Mouse (Mus musculus) thymus, postnatal 10 days (tissue): ENCODE results near the gene Ap1g1.
"Not testable (repeated sequence)": the region's sequence is repeated elsewhere in the genome, so short reads cannot be mapped to it uniquely, and the experiment has no call there.

Experiments used
- DNase-seq, 2 experiments: peaks; one replicate each; pipeline ENCODE4 v3.0.0; 2021; ENCODE audit warnings: low spot score in 2 of 2

The Ap1g1 gene

DNA sequence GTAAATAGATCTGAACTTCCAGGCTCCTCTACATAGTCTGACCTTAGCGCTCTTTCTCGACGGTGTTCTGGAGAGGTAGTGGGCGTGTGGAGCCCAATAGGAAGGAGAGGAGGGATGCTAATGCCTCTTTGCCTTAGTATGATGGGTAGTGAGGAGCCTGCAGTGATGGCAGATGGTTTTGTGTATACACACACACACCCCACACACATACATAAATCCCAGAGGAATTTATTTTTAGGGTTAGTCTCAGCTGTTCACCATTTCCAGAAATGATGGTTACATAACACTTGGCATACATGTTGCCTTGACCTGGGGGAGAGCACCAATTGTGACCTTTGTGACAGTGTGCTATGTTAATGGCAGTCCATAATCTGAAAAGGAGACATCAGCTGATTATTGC is 87.2 kb downstream of the Ap1g1 start:
- no peak for DNase-seq

DNA sequence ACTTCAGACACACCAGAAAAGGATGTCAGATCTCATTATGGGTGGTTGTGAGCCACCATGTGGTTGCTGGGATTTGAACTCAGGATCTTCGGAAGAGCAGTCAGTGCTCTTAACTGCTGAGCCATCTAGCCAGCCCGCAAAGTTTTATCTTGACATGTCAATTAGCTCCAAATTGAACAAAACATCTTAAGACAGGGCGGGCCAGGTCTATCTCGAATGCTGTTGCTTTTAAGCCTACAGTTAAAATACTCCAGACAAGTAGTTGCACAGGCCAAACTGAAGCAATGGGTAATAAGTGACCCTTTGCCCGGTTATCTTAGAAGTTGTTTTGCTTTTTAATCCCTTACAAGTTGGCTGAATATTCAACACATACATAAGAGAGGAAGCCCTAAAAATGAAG is 88.3 kb downstream of the Ap1g1 start:
- DNase-seq: no peak

DNA sequence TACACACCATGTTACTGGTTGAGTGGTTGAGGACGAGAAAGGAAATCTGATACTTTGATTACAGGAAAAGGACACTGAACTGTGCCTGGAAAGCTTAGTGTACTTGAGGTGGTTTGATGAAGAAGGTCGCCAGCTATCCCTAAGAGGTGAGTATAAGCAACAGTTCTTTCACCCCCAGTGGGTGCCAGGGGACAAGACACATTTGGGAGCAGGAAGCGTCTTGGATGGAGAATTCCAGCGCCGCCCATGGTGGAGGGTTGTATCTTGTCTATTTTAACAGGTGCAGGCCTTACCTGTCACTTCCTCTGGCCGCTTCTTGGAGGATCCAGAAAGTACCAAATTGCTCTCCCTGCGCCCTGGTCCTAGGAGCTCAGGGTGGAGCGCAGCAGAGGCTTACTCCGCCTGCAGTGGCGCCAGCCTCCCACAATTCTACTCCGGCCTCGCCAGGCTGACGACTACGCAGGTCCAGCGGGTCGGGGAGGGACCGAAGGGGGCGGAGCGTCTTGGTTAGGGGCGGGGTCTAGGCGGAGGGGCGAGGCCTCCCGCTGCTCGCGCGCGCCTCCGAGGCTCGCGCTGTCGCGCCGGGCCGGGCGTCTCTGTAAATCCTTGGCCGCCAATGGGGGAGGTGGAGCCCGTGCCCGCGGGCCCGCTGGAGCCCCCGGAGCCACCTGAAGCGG is 89.8 kb downstream of the Ap1g1 start, which contains the start of gene Phlpp2:
Phlpp2 (plus strand) TSS at position 540 of the 677 bp plus-strand sequence.
- peak; percentile 77 to 85 for DNase-seq

DNA sequence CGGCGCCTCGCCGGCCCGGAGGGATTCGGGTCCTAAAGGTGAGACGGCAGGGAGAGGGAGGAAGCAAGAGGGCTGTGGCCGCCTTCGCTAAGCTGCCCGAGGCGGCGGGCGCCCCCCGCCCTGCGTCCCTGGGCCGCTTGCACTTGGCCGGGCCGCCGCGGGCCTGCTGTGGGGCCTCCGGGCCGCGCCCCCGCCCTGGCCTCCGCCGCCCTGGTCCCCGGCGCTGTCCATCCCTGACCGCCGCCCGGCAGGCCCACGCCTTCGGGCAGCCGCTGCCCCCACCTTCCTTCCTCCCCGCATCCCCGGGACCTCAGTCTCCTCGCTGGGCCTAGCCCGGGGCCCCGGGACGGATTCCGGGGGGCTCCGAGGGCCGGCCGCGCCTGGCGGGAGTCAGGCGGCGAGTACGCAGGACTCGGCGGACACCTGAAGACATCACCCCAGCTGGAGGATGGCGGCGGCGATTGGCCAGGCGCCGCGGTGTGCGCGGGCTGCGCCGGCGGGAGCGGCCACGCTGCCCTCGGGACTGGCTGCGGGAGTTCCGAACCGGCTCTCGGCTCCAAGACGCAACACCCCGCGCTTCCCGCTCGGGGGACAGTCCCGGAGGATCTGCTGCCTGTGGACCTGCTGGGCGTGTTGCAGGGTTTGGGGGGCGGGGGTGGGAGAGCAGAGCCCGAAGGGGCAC is 90.5 kb downstream of the Ap1g1 start:
- peak; percentile 5 to 13 for DNase-seq

DNA sequence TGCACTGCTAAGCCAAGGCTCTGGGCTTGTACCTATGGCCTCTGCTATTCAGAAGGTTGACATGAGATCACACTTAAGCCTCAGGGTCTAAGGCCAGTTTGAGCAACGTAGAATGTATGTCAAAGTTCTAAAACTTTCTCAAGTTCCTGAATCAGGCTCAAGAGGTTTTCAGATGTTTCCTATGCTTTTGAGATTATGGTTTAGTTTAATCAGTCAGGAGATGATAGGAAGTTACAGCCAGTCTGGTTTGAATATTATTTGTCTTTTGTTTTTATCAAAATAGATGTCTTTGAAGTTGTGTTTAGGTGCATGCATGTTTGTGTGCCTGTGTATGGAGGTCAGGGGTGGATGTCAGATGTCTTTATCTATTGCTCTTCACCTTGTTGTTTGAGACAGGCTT is 92.7 kb downstream of the Ap1g1 start:
- DNase-seq: no peak

DNA sequence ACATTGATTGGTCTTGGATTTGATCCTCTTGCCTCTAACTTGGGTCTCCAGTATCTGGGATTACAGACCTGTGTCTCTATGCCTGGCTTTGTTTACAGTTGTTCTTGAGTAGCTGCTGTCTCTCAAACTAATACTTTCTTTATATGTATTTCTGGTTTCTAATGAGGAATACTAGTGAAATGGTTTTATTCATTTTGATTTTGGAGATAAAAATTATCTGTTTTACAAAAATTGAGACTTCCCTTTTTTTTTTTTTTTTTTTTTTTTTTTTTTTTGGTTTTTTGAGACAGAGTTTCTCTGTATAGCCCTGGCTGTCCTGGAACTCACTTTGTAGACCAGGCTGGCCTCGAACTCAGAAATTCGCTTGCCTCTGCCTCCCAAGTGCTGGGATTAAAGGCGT is 95.4 kb downstream of the Ap1g1 start:
- DNase-seq: not testable (repeated sequence)

DNA sequence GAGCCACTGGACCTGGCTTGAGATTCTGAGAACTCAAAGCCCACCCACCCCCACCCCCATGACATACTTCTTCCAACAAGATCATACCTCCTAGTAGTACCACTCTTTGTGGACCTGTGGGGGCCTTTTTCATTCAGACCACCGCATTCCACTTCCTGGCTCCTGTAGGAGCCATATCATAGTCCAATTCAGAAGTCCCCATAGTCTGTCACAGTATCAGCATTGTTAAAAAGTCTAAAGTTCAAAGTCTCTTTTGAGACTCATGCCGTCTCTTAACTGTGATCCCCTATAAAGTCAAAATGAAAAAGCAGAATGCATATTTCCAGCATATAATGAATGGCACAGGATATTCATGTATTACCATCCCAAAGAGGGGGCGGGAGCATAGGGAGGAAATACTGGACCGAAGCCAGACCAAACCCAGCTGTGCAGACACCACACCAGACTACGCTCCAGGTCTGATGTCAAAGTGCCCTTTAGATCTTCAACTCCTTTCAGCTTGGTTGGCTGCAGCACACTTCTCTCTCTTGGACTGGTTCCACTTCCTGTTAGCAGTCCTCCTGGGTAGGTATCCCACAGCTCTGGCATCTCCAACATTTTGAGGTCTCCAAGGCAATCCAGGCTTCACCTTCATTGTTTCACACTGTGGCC is 101.8 kb downstream of the Ap1g1 start:
- DNase-seq: no peak

DNA sequence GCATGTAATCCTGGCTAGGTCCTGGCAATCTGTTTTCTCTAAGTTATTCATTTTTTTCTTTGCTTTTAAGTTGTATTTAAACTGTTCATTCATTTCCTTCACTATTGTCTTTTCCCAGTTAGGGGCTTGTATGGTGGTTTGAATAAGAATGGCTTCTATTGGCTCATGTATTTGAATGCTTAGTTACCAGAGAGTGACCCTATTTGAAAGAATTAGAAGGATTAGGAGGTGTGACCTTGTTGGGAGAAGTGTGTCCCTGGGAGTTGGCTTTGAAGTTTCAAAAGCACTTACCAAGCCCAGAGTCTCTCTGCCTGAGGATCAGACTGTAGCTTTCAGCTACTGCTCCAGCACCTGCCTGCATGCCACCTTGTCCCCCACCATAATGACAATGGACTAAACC is 106.9 kb downstream of the Ap1g1 start:
- no peak for DNase-seq

DNA sequence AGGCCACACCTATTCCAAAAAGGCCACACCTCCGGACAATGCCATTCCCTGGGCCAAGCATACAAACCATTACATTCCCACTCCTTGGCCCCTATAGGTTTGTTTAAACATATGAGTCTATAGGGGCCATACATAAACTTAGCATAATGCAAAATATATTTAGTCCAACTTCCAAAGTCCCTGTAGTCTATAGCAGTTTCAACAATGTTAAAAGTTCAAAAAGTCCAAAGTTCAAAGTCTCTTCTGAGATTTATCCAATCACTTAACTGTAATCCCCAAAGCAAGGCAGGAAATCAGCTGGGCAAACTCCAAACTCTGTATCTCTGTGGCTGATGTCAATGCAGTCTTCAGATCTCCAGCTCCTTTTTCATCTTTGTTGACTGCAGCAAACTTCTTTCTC is 110.9 kb downstream of the Ap1g1 start:
- no peak for DNase-seq

DNA sequence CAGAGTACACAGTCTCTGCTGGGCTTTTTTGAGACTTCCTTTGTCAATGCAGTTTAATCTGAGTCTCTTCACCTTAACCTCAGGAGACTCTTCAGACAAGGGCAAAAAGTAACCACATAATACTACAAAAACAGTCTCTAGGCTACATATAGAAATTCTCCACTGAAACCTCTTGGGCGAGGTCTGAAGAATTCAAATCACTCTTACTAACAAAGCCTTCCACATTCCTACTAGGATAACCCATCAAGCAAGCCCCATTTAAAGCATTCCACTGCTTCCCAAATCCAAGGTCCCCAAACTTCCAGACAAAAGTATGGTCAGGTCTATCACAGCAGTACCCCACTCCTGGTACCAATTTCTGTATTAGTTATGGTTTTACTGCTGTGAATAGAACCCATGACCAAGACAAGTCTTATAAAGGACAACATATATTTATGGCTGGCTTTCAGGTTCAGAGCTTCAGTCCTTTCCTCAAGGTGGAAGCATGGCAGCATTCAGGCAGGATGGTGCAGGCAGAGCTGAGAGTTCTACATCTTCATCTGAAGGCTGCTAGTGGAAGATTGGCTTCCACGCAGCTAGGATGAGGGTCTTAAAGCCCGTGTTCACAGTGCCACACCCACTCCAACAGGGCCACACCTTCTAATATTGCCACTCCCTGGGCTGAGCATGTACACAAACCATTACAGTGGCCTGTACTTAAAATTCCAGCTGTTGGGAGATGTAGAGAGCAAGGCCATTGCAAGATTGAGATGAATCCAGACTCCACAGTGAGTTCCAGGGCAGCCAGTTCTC is 112.6 kb downstream of the Ap1g1 start:
- DNase-seq: no peak

DNA sequence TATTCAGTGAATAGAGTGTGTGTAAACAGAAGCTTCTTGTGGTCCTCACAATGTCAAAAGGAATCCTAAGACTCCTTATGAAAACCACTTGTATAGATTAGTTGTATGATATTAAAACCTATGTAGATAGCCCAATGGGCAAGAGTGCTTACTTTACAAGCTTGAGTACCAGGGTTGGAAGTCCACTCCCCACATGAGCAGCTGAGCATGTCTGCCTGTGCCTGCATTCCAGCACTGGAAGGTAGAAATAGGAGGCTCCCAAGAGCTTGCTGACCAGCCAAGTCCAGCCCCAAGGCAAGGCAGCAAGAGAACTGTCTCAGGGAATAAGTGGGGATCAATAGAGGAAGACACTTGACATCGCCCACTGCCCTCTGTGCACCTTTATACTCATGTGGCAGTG is 116.3 kb downstream of the Ap1g1 start:
- DNase-seq: no peak

DNA sequence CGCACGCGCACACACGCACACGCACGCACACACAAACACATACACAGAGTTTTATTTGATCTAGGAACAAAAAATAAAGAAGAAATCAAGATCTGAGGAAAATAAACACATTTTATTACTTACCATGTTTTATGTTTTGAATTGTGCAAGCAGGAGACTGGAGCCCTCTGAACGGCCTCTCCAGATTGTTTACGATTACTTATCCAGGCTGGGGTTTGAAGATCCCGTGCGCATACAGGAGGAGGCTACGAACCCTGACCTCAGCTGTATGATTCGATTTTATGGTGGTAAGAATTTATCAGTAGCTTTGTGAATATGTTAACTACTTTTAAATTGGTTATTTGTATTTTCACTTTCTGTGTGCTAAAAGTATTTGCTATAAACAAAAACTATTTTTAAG is 117.0 kb downstream of the Ap1g1 start:
- no peak for DNase-seq

DNA sequence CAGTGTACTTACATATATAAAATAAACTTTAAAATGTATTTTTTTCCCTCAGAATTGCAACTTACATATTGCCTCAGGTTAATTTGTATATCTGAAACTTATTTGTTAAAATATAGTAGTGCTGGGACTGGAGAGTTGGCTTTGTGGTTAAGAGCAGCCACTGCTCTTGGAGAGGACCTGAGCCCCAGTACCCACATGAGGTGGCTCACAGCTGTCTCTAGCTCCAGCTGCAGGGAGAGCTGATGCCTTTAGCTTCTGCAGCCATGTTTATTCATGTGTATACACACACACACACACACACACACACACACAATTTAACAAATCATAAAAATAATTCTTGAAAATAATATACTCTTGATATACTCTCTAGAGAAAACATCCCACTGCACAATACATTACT is 124.0 kb downstream of the Ap1g1 start:
- no peak for DNase-seq

DNA sequence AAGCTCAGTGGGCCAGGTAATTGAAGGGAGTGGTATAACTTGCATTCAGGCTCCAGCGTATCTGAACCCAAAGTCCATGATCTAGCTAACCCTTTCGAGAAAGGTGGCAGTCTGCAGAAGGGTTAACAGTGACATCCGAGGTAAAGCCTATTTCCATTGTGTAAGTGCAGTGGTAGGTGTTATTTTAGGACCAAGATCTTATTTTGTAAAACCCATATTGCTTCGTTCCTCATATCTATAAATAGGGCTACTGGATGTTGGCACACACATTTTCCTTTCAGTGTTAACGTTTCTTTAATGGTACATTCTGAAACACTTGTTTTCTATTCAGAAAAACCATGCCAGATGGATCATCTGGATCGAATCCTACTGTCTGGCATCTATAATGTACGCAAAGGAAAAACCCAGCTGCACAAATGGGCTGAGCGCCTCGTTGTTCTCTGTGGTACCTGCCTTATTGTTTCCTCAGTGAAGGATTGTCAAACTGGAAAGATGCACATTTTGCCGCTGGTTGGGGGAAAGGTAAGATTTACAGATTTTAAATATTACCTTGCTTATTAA is 125.6 kb downstream of the Ap1g1 start:
- no peak for DNase-seq

DNA sequence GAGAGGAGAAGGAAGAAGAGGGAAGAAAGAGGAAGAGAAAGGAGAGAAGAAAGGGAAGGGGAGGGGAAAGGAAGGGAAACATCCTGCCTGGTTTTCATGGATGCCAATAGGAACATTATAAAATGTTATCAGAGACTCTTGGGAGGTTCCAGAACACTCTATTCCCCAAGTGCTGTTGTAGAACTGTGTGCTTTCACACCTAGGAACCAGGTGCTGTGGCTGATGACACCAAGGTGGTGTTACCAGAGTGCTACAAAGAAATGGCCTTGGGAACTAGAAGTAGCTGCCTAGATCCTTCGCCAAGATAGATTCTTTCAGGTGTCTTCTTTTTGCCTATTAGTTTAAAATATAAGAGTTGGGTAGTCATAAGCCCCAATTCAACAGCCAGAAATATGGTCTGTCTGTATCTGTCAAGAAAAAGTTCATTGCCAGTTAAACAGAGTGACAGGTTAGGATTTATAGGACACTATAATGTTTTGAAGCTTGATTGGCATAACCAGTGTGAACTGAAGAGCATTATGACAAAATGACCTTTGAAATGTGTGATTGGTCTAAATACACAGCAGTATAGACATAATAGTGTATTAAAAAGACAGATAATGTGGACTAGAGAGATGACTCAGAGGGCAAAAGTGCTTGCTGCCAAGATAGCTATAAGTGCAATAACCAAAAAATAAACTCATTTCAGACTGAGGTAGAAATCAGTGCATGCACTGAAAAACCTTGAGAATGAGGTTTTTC is 126.7 kb downstream of the Ap1g1 start:
- no peak for DNase-seq

DNA sequence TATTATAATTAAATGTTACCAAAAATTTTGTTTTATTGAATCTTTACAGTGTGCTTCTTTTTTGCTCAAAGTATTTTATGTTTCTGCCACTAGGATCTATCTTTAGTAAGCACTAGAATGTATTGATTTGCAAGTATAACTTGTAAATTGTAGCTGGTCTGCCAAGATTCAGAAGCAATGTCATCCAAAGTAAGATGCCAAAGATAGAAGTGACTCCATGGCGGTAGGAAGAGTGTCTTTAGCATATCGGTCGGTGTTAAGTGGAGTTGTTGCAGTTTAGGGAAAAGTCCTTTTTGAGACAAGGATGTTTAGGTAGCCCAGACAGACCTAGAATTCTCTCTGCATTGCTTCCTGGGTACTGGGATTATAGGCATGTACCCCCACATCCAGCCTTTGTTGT is 128.6 kb downstream of the Ap1g1 start:
- no peak for DNase-seq

DNA sequence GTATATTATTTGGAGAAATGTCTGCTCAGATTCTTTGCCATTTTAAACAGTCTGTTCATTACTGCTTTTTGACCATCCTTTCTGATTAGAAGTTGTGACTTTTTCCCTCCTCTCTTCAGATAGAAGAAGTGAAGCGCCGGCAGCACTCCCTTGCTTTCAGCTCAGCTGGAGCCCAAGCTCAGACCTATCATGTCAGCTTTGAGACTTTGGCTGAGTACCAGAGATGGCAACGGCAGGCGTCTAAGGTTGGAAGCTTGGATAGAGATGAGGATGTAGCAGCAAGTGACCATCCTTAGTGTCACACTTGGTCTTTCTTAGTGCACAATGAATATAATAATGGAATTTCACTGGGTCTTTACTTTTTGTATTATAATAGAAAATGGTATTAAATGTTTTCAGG is 129.0 kb downstream of the Ap1g1 start:
- no peak for DNase-seq
